Mouse (Mus musculus) ES-E14 (cell line): ENCODE data around the gene Epb41l4b.

ENCODE experiments used
- CHD2 ChIP-seq: IDR thresholded peaks from 2 replicates; pipeline ENCODE4 v1.6.1; 2014; ENCODE audit warnings: mild to moderate bottlenecking, low read depth, low read length, inconsistent platforms
- HCFC1 ChIP-seq: IDR thresholded peaks from 2 replicates; pipeline ENCODE4 v1.6.1; 2012; ENCODE audit warnings: low read length, inconsistent platforms, borderline replicate concordance; ENCODE audit not compliant: insufficient read depth
- ZC3H11A ChIP-seq: IDR thresholded peaks from 2 replicates; pipeline ENCODE4 v1.6.1; 2012; ENCODE audit warnings: low read depth, mild to moderate bottlenecking, inconsistent platforms, low read length, borderline replicate concordance

- TF ChIP-seq HCFC1 (no peak), ZC3H11A (no peak), CHD2 (no peak)
Measured at GRCm38 (mm10) chr4:57037554-57037953, 105.7 kb downstream of the Epb41l4b start.
